Mouse (Mus musculus): ENCODE results near the gene Vat1.

DNA sequence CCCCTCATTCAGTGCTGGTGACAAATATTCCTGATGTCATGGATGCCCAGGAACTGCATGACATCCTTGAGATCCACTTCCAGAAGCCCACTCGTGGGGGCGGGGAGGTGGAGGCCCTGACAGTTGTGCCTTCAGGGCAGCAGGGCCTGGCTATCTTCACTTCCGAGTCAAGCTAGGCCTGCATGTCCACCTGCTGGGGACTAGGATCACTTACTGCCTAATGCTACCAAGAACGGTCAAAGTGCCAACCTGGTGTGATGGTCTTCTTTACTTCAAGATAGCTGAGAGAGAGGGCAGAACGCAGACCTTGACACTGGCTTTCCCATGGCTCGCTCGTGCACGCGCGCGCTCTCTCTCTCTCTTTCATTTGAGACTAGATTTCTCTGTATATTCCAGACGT is 7.8 kb downstream of the Vat1 start:
- no peak for TF ChIP-seq CTCF (IDR thresholded peaks at IDR 0.05; ENCODE audit: low read depth, low read length)
- no peak for TF ChIP-seq POLR2A (IDR thresholded peaks at IDR 0.05; ENCODE audit: extremely low read depth, insufficient read depth, low read length)

Measured in liver, adult 2 months (tissue).